Mouse (Mus musculus) heart, postnatal 0 days (tissue): ENCODE results near the gene Cct7.

Source experiments
- CTCF ChIP-seq: IDR thresholded peaks from 2 replicates; pipeline ENCODE4 v1.5.1; 2016; ENCODE audit warnings: antibody characterized with exemption, control low read depth, low read depth
- EP300 ChIP-seq: IDR thresholded peaks from 2 replicates; pipeline ENCODE4 v1.6.1; 2016; ENCODE audit warnings: antibody characterized with exemption, low read depth

DNA sequence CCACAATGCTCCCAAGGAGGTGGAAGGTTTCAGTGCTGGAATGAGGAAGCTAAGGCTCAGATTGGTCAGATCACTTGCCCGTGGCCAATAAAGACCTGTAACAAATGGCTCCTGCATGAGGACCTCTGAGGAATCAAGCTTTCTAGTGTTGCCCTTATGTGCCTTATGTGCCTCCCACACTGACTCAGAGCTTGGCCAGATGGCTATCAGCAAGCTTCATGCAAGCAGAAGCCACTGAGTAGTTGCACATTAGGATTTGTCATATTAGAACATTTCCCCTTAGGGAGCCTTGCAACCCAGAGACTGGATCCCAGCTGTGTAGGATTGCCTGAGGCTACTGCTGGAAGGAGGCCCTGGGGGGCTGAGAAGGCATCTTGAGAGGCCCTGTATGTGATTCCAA, 49.1 kb downstream of the Cct7 start:
- TF ChIP-seq CTCF, result no peak
- TF ChIP-seq EP300, result no peak
